Mouse (Mus musculus): ENCODE measurements around the gene Pear1. TPM values are rescaled to one million over a fixed set of nuclear protein-coding genes. Genes with fewer than 3 reads are reported as not detected.

The Pear1 gene
- total and polyA plus RNA-seq, 3 experiments = 0.20 to 1.2 (median 0.46) TPM

- Histone ChIP-seq H3K4me3 (replicated peaks in 1 of 3; ENCODE audit: low read depth in 2 of 3, low read length in 2 of 3, poor library complexity in 1 of 3) (no peak overlapping the region), H3K27me3 (replicated peaks) (no peaks in the 10 kb centered on the region), H3K79me2 (replicated peaks; ENCODE audit: control insufficient read depth, extremely low read depth, insufficient read depth, poor library complexity, severe bottlenecking) (no peaks in the 10 kb centered on the region), H3K9ac (ENCODE audit: insufficient read depth, low read depth) (no peak overlapping the region), H3K4me2 (ENCODE audit: insufficient read depth, low read depth, poor library complexity, severe bottlenecking) (no peak overlapping the region), H3K9me3 (replicated peaks; ENCODE audit: low read length) (no peaks in the 10 kb centered on the region), H3K4me1 (ENCODE audit: control insufficient read depth in 1 of 2, insufficient read depth in 2 of 2) (no peaks in the 10 kb centered on the region), H3K36me3 (replicated peaks in 1 of 2; ENCODE audit: control insufficient read depth in 1 of 2, insufficient read depth in 1 of 2, low read length in 1 of 2) (peaks cover 61 to 95% of the 10 kb centered on the region in 2 experiments), H3K27ac (ENCODE audit: insufficient read depth, low read depth) (no peak overlapping the region)
- no peak for TF ChIP-seq USF2 (conservative IDR thresholded peaks at IDR 0.05; ENCODE audit: low read depth, low read length)
- no peak for TF ChIP-seq BHLHE40 (IDR thresholded peaks at IDR 0.05; ENCODE audit: low read depth, low read length)
- TF ChIP-seq UBTF (IDR thresholded peaks at IDR 0.05; ENCODE audit: low read depth, low read length) = no peak
- no peak for TF ChIP-seq MAFK (IDR thresholded peaks at IDR 0.05; ENCODE audit: insufficient replicate concordance, low read length)
- no peak for TF ChIP-seq ZNF384 (IDR thresholded peaks at IDR 0.05; ENCODE audit: low read depth, low read length)
- TF ChIP-seq RCOR1 (conservative IDR thresholded peaks at IDR 0.05; ENCODE audit: low read depth, low read length) = no peak
- in situ Hi-C loops (cut with MboI; ENCODE audit: low pct_ligation_motif_present, low pct_unique_long_range_greater_than_20kb, low sequenced_read_pairs) (no loop called here), dilution Hi-C loops (cut with MboI; ENCODE audit: extremely low pct_ligation_motif_present, extremely low pct_unique_long_range_greater_than_20kb, low sequenced_read_pairs) (no loop called here)
- no peak for DNase-seq (ENCODE audit: extremely low read depth)
Measured at GRCm38 (mm10) chr3:87733098-87733497, 91.0 kb downstream of the Pear1 start.

GRCm38 (mm10) chr3:87728696-87729095 lies 95.4 kb downstream of the Pear1 start:
- Histone ChIP-seq H3K4me1 (ENCODE audit: control insufficient read depth in 1 of 2, insufficient read depth in 2 of 2) (no peaks in the 10 kb centered on the region), H3K9ac (ENCODE audit: insufficient read depth, low read depth) (no peak overlapping the region), H3K79me2 (replicated peaks; ENCODE audit: control insufficient read depth, extremely low read depth, insufficient read depth, poor library complexity, severe bottlenecking) (no peaks in the 10 kb centered on the region), H3K9me3 (replicated peaks; ENCODE audit: low read length) (no peaks in the 10 kb centered on the region), H3K27ac (ENCODE audit: insufficient read depth, low read depth) (no peak overlapping the region), H3K27me3 (replicated peaks) (no peaks in the 10 kb centered on the region), H3K36me3 (replicated peaks in 1 of 2; ENCODE audit: control insufficient read depth in 1 of 2, insufficient read depth in 1 of 2, low read length in 1 of 2) (peaks cover 63 to 93% of the 10 kb centered on the region in 2 experiments), H3K4me3 (replicated peaks in 1 of 3; ENCODE audit: low read depth in 2 of 3, low read length in 2 of 3, poor library complexity in 1 of 3) (no peak overlapping the region), H3K4me2 (ENCODE audit: insufficient read depth, low read depth, poor library complexity, severe bottlenecking) (no peak overlapping the region)
- in situ Hi-C loops (cut with MboI; ENCODE audit: low pct_ligation_motif_present, low pct_unique_long_range_greater_than_20kb, low sequenced_read_pairs) (no loop called here), dilution Hi-C loops (cut with MboI; ENCODE audit: extremely low pct_ligation_motif_present, extremely low pct_unique_long_range_greater_than_20kb, low sequenced_read_pairs) (no loop called here)
- TF ChIP-seq SMC3 (IDR thresholded peaks at IDR 0.05; ENCODE audit: low read depth, low read length) = no peak
- no peak for TF ChIP-seq MAFK (IDR thresholded peaks at IDR 0.05; ENCODE audit: insufficient replicate concordance, low read length)
- TF ChIP-seq POLR2A (IDR thresholded peaks at IDR 0.05; ENCODE audit: low read depth, low read length) = no peak
- no peak for TF ChIP-seq POLR2AphosphoS2 (IDR thresholded peaks at IDR 0.05; ENCODE audit: low read depth, low read length)
- no peak for TF ChIP-seq NRF1 (IDR thresholded peaks at IDR 0.05; ENCODE audit: low read depth, low read length)
- TF ChIP-seq MYC (IDR thresholded peaks at IDR 0.05; ENCODE audit: low read depth, low read length) = no peak
- no peak for TF ChIP-seq HCFC1 (IDR thresholded peaks at IDR 0.05; ENCODE audit: low read depth, low read length)
- no peak for TF ChIP-seq ZKSCAN1 (IDR thresholded peaks at IDR 0.05; ENCODE audit: borderline replicate concordance, low read depth, low read length)
- TF ChIP-seq SIN3A (IDR thresholded peaks at IDR 0.05; ENCODE audit: low read length) = no peak
- TF ChIP-seq ETS1 (conservative IDR thresholded peaks at IDR 0.05; ENCODE audit: low read depth, low read length) = no peak
- no peak for TF ChIP-seq EP300 (IDR thresholded peaks at IDR 0.05; ENCODE audit: low read length)
- no peak for TF ChIP-seq ZNF384 (IDR thresholded peaks at IDR 0.05; ENCODE audit: low read depth, low read length)
- DNase-seq (ENCODE audit: extremely low read depth) = no peak

Data from CH12.LX (cell line).